Mouse (Mus musculus) heart, adult 18-20 months (tissue): Measurements from ENCODE around the gene Lin7c. TPM values are rescaled to one million over a fixed set of nuclear protein-coding genes. Genes with fewer than 3 reads are reported as not detected.

ENCODE experiments used
- DNase-seq, 2 experiments: peaks; one replicate each; pipeline ENCODE4 v3.0.0; 2021 to 2022; ENCODE audit warnings: mixed read lengths in 1 of 2
- total RNA-seq, 2 experiments: library from RNA; stranded (reverse); gene quantifications; 2 replicates each; pipeline ENCODE4 v1.2.3; 2021

Lin7c gene
- total RNA-seq, 2 experiments from 2014 or later: 36.2 to 42.1 TPM

DNA sequence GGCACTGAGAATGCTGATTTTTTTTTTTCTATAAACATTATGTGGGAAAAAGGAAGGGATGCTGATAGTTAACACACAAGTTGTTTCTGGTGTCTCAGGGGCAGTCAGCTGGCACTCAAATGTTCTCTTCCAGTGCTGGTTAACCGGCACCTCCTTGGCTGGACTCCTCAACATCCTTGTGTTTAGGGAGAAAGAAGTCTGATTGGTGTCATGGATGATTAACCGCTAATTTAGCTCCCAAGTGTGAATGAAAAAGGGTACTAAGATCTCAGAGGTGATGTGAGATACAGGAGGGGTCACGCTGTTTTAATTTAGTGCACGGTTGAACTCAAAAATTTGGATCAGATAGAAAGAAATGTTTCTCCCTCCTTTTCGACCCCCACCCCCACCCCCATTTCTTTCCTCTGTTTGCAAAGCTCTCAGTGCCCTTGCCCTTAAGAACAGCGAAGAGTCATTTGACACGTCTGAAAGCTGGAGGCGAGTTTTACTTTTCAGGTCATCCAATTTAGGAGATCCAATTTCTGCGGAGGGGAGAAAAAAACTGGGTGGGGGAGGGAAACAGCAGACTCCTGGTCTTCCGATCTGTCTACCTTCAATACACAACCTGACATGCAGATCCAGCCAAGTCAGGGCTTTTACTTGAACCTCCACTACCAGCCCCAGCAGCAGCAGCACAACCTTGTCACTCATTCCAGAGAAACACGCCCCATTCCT lies 26.3 kb downstream of the Lin7c start:
- DNase-seq: no peak

DNA sequence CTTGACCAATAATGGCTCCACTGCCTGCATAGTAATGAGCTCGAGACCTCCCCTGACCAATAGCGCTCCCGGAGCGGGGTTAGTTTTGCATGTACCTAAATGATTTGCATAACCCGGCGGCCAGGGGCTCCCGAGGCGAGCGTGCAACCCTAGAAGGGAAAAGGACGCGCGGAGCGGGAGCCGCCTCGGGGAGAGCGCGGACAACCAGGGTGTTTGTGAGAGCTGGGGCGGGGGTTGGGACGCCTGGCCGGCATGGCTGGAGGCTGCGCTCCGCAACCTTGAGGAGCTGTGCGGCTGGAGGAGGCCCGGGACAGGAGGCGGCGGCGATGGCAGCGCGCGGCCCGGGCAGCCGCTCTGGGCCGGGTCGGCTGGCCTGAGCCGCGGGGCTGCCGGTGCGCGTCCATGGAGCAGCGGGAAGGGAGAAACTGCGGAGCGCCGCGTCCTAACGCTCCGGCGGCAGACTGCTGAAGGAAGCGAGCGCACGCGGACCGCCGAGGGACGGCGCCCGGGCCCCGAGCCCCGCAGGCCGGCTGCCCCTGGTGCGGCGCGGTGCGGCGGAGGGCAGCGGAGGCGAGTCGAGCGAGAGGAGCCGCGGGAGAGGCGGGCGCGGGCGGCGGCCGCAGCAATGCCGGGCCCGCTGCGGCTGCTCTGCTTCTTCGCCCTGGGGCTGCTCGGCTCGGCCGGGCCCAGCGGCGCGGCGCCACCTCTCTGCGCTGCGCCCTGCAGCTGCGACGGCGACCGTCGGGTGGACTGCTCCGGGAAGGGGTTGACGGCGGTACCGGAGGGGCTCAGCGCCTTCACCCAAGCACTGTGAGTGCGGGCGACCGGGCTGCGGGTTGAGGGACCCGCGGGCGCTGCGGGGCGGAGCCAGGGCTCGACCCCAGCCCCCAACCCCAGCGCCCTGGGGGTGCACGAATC lies 27.1 kb downstream of the Lin7c start, which contains the start of gene Lgr4:
TSS of gene Lgr4 (plus strand) at position 152 of the 918 bp plus-strand sequence.
- peak; percentile 97 to 98 for DNase-seq

DNA sequence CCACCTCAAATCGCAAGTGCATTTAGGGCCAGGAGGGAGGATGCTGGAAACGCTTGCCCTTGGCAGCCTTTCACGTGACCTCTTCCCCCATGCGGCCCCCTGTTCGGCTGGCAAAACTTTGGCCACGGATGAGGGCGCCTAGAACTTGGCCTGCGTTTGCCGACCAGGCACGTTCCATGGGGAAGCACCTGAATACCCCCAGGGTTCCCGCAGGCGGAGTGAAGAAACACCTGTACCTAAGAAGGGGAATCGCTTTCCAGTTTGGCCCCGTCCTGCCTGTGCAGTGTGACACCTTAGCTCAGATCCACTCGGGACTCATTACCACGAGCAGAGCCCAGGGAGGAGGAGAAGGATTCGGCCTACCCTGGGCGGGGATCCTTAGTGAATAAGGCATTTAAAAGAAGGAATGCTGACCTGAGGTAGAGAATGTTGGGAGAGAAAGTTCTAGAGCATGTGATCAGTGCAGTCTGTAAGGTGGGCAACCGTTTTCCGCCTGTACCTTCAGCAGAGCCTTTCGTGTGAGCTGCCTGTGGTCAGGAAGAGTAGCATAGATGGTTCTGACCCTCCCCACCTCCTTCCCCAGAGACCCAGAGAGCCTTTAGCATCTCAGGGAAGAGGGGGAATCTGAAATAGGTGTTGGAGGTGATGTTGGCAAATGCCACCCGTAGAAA lies 28.1 kb downstream of the Lin7c start:
- peak; percentile 20 to 48 for DNase-seq

GRCm38 (mm10) chr2:109920471-109920870 lies 29.8 kb downstream of the Lin7c start:
- DNase-seq: no peak

DNA sequence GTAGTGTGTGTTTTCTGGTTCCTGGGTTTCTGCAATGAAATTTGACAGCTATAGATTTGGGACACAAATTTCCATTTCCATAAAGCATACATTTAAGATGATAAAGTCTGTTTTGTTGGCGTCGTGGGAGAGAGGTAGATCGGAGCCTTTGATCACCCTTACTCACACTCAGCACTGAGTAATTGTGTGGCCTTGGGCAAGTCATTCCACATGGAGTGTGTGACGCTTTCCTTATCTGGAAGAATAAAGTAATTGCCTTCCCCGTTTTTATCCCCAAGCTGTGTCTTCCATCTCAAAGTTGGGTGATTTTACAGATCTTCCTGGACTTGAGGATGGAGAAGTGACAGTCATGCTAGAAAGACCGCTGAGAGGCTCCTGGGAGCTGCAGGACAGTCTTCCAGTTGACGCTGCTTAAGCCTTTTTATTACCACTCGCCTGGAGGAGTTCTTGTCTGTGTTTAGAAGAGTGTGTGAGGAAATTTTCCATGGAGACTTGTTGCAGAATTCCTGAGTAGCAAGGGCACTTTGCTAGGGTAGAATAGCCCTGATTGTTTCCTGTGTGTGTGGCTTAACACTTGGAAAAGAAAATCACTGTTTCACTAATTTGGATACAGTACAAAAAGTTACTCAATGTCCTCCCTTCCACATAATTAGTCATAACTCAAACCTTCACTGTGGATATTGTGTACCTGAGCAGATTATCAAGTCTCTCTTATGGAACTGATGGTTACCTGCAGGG lies 30.8 kb downstream of the Lin7c start:
- peak in 1 of 2 experiments; percentile 34 for DNase-seq

- DNase-seq: no peak
These were observed 31.7 kb downstream of the Lin7c start for GRCm38 (mm10) chr2:109922306-109922705.

DNA sequence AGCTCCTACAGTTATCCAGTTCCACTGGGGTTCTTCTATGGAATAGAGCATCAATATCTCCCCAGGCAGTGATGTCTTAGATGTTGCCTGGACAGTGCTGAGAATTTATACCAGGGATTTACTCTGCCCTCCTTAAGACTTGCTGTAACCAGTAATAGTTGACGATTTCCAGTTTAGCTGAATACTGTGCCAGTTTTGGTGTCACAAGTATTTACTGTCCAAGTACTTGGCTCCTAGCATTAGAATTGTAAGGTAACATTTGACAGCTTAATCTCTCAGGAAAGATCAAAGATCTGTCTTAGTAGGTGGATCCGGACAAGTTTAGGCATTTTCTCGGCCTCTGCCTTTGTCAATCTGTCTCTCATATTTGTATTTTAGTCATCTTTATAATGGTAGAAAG lies 32.4 kb downstream of the Lin7c start:
- DNase-seq: no peak

DNA sequence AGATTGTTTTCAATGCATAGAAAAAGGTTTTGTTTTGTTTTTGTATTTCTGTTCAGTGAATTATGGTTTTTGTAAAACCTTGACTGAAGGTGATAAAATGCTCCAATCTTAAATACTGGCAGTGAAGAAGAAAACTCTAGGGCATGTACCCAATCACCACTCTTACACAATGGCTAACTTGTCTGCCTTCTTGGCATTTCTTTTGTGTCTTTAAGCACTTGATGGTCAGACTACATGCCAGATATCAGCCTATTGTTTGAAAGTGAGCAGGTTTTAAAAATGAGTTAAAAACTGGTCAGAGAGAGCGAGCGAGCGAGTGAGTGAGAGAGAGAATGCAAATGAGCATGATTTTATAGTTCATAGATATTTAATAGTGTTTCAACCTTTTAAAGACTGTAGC lies 33.3 kb downstream of the Lin7c start:
- no peak for DNase-seq

DNA sequence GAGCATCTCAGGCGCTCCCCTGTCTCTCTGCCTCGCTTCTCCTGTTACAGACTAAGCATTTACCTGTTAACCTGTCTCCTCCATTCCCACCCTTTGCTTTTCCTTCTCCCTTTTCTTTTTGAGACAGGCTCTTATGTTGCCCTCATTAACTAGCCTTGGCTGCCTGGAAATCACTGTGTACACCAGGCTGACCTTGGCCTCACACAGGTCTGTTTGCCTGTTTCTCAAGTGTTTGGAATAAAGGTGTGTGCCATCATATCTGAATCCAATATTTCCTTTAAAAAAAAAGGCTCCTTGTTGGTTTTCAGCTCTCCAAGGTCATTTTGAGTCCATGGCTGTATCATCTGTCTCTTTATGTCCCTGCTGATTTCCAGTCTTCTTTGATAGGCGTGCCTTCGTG lies 36.3 kb downstream of the Lin7c start:
- no peak for DNase-seq

DNA sequence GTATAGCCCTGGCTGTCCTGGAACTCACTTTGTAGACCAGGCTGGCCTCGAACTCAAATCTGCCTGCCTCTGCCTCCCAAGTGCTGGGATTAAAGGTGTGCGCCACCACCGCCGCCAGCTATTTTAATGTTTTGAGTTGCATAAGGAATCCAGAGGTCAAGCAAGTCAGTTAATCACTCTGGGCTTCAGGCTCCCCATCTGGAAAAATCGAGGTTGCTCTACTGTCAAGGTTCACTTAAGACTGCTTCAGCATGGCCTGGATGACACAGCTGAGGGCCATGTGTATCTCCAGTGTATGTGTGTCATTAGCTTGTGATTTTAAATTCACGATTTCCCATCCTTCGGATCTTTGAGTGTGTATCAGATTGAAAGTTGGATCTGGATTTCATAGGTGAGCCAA lies 36.8 kb downstream of the Lin7c start:
- DNase-seq: no peak

GRCm38 (mm10) chr2:109927876-109928275 lies 37.2 kb downstream of the Lin7c start:
- DNase-seq: no peak

DNA sequence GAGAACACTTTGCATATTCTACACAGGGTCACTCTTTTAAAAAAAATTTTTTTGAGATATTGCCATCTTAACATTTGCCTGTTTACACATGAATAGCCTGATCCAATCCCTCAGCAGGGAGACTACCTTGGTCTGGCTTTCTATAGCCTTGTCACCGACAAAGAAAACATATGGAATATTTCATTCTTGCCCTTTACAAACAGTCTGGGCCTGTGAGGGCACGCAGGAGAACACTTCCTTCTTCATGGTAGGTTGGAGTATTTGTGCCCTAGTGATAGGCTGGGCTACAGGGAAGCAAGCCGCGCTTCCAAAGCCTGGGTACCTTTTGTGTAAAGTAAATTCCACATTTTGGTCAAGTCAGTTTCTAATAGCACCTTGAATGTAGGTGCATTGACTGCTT lies 38.1 kb downstream of the Lin7c start:
- no peak for DNase-seq

GRCm38 (mm10) chr2:109929256-109929655 lies 38.6 kb downstream of the Lin7c start:
- DNase-seq: no peak

GRCm38 (mm10) chr2:109930366-109930765 lies 39.7 kb downstream of the Lin7c start:
- no peak for DNase-seq

GRCm38 (mm10) chr2:109930771-109931170 lies 40.1 kb downstream of the Lin7c start:
- DNase-seq: no peak

DNA sequence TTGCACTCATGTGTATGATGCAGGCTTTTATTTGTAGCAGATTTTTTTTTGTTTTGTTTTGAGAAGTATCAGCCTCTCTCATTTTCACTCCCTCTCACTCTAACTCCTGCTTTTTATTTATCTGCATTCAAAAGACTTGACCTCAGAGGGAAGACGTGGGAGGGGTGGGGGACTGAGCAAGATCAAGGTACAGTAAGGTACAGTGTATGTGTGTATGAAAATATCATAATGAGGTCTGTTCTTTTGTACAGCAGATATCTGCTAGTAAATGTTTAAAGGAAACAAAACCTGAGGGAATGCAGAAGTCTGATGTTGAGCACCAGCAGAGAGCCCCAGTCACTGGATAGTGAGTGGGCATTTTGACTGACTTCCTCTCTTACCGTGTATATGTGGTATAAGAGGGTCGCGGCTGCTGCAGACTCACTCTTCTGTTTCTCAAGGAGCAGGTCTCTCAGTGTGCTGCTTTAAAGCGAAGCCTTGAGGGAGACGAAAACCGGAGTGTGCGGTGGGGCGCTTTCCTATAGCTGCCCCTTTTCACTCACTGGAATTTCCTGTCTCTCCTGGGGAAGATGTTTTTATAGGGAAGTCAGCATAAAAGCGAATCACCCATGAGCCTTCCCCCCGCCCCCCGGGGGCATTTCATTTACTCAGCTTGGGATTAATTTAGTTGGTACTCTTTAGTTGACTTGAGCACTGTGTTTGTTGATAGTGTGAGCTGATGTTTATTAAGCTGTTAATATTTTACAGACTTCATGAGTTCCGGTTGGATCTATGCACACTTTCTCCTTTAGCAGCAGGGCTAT lies 41.5 kb downstream of the Lin7c start:
- DNase-seq: no peak

DNA sequence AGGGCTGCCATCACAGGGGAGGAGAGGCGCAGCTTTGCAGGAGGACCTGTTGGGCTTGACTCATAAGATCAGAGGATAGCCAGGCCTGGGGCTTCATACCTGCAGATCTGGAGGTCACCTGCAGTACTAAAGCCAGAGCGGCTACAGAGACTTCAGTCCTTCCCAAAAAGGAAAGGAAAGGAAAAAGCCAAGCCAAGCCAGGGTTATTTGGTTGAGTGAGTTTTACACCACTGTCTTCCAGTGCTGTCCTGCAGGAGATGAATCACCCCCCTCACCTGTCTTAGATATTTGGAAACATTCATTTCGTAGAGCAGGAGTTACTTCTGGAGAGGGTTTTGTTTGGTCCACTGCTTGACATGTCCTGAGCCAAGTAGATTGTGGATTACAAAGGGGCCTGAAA lies 42.5 kb downstream of the Lin7c start:
- DNase-seq: no peak

DNA sequence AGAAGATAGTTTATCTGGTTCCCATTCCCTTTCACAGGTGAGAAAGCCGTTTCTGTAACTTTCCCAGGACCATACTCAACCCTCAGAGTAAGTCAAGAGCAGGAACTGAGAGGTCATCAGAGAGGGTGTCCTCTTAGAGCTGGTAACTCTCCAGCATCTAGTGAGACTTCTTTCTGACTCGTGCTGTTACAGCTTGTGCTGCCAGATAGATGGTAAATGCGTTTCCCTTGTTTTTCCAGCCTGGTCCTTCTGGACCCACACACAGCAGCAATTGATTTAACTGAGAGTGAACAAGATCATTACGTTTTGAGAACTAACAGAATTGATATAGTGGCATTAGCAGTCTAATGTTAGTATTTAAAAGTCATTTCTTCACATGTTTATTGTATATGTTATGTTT lies 43.4 kb downstream of the Lin7c start:
- no peak for DNase-seq

- no peak for DNase-seq
These were observed 44.5 kb downstream of the Lin7c start for GRCm38 (mm10) chr2:109935194-109935593.

DNA sequence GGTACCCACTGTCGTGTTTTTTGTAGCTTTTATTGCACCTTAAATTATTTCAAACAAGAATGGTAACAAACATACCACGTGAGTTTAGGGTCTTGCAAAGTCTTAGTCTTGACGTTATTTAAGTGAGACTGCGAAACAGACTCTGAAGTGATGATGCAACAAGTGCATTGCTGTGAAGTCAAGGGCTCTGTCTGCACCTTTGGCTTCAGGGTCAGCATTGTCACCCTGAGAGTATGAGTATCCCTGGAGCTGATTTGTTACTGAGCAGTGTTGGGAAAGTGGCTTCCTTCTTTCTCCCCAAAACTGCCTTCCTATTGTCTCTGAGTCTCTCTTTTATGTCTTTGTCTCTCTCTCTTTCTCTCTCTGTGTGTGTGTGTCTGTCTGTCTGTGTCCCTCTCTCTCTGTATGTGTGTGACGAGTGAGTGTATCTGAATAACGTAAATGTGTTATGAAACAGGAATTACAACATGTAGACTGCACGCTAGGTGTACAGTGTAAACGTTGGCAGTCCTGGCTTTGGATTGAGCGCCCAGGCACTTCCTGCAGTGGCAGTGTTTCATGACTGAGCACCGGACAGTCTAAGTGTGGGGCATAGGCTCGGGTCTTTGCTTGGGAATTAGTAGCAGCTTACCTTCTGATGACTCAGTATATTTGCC lies 45.2 kb downstream of the Lin7c start:
- DNase-seq: no peak

DNA sequence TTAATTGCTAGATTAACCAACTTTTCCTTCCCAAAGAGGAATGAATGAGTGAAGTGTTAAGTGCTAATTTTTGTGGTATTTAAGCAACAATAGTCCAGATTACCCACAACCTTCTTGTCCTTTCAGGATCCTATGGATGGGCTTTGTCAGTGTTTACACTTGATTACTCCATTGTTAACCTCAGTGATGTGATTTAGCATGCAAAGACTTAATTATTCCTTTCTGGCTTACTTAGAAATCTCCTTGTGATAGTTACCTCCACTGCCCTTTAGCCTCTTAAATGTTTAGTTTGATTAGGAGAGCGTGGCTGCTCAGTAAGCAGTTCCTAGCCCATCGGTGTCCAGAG lies 45.7 kb downstream of the Lin7c start:
- no peak for DNase-seq
